Mouse (Mus musculus): ENCODE measurements at regions not wholly inside any gene's neighbourhood (a gene's known extent, or its start where the extent isn't known, plus 50 kb on each side); places are given as distances from the start of the nearest gene placed in this dataset.

DNA sequence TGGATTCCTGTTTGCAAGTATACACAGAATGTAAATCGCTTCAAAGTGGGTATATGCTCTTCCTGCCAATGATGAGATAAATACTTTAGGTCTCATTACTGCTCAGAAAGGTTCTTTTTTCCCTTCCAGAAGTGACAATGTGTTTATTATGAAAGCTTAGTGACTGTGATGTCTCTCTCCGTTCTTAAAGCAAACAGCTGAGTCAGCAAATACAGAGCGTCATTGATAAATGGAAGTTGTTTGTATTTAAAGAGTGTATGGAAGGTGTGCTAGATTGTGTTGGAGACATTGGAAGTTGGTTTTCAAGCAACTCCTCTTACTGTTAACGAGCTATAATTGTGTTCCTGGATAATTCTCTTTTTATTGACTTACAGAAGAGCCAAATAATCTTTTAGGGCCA lies 408.0 kb downstream of the Prr30 start:
- Histone ChIP-seq H3K4me2 (ENCODE audit: low read depth) (no peak overlapping the region), H3K79me2 (ENCODE audit: control insufficient read depth, insufficient read depth) (no peaks in the 10 kb centered on the region), H3K27me3 (ENCODE audit: control insufficient read depth, insufficient read depth, insufficient read length) (no peaks in the 10 kb centered on the region), H3ac (ENCODE audit: control insufficient read depth, insufficient read length) (no peak overlapping the region), H3K4me3 (no peak overlapping the region), H3K36me3 (ENCODE audit: control insufficient read depth, insufficient read depth) (no peaks in the 10 kb centered on the region)
- TF ChIP-seq CEBPB (IDR thresholded peaks at IDR 0.05; ENCODE audit: insufficient read depth, poor library complexity, severe bottlenecking): no peak
- no peak for TF ChIP-seq REST (IDR thresholded peaks at IDR 0.05; ENCODE audit: insufficient read depth, insufficient read length)
- no peak for TF ChIP-seq TCF3 (IDR thresholded peaks at IDR 0.05; ENCODE audit: insufficient read length, low read depth)
- TF ChIP-seq MAX (IDR thresholded peaks at IDR 0.05; ENCODE audit: low read depth): no peak
- TF ChIP-seq POLR2A (IDR thresholded peaks at IDR 0.05; ENCODE audit: insufficient read length, low read depth): no peak
- TF ChIP-seq USF1 (IDR thresholded peaks at IDR 0.05; ENCODE audit: low read depth): no peak
- TF ChIP-seq POLR2AphosphoS2 (IDR thresholded peaks at IDR 0.05; ENCODE audit: insufficient read length, low read depth): no peak
- no peak for TF ChIP-seq SRF (IDR thresholded peaks at IDR 0.05; ENCODE audit: control insufficient read depth, insufficient read length, low read depth)
- no peak for TF ChIP-seq TCF12 (IDR thresholded peaks at IDR 0.05; ENCODE audit: insufficient read depth, poor library complexity, severe bottlenecking)

DNA sequence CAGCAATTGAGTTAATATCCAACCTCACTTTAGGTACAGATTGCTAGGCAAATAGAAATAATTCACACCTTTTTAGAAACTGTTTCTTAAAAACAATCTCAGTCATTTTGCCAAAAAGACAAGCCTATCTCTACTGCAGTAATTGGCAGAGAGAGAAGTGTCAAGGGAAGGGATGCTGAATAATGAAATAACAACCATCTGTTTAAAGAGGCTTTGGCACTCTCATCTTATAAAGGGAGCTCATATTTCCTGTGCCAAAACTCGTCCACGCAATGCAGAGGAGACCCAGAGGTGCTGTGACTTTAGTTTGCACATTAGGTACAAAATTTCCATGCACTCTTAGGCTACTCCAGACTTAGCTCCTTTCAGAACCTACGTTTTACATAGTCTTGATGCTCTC lies 418.2 kb downstream of the Prr30 start:
- Histone ChIP-seq H3K36me3 (ENCODE audit: control insufficient read depth, insufficient read depth) (no peaks in the 10 kb centered on the region), H3ac (ENCODE audit: control insufficient read depth, insufficient read length) (no peak overlapping the region), H3K4me2 (ENCODE audit: low read depth) (no peak overlapping the region), H3K79me2 (ENCODE audit: control insufficient read depth, insufficient read depth) (no peaks in the 10 kb centered on the region), H3K27me3 (ENCODE audit: control insufficient read depth, insufficient read depth, insufficient read length) (no peaks in the 10 kb centered on the region), H3K4me3 (no peak overlapping the region)
- TF ChIP-seq POLR2AphosphoS2 (IDR thresholded peaks at IDR 0.05; ENCODE audit: insufficient read length, low read depth) (no peak), CEBPB (IDR thresholded peaks at IDR 0.05; ENCODE audit: insufficient read depth, poor library complexity, severe bottlenecking) (no peak), USF1 (IDR thresholded peaks at IDR 0.05; ENCODE audit: low read depth) (no peak), MAX (IDR thresholded peaks at IDR 0.05; ENCODE audit: low read depth) (no peak), MYOG (IDR thresholded peaks at IDR 0.05; ENCODE audit: control insufficient read depth in 1 of 3, insufficient read depth in 1 of 3, insufficient read length in 2 of 3, low read depth in 2 of 3) (no peak), E2F4 (IDR thresholded peaks at IDR 0.05; ENCODE audit: insufficient read depth) (no peak), TCF12 (IDR thresholded peaks at IDR 0.05; ENCODE audit: insufficient read depth, poor library complexity, severe bottlenecking) (no peak), SRF (IDR thresholded peaks at IDR 0.05; ENCODE audit: control insufficient read depth, insufficient read length, low read depth) (no peak), REST (IDR thresholded peaks at IDR 0.05; ENCODE audit: insufficient read depth, insufficient read length) (no peak)

DNA sequence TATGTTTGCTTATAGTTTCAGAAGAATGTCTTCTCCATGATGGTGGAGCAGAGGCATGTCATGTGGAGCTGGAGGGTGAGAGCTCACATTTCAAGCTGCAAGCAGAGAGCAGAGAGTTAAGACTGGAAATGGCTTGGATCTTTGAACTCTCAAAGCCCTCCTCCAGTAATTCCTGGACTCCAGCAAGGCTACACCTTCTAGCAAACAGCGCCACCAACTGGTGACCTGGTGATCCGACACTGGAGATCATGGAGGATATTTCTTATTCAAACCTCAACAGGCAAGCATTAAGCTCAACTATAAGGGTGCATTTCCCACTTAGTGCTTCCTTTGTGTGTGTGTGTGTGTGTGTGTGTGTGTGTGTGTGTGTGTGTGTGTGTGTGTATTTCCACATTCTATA lies 446.2 kb downstream of the Prr30 start:
- H3K4me3 ChIP-seq: no peak overlapping the region
- no peaks in the 10 kb centered on the region for H3K79me2 ChIP-seq (ENCODE audit: control insufficient read depth, insufficient read depth)
- no peaks in the 10 kb centered on the region for H3K27me3 ChIP-seq (ENCODE audit: control insufficient read depth, insufficient read depth, insufficient read length)
- TF ChIP-seq USF1 (IDR thresholded peaks at IDR 0.05; ENCODE audit: low read depth): no peak
- no peak for TF ChIP-seq POLR2AphosphoS2 (IDR thresholded peaks at IDR 0.05; ENCODE audit: insufficient read length, low read depth)
- no peak for TF ChIP-seq E2F4 (IDR thresholded peaks at IDR 0.05; ENCODE audit: insufficient read depth)
- TF ChIP-seq REST (IDR thresholded peaks at IDR 0.05; ENCODE audit: insufficient read depth, insufficient read length): no peak
- no peak for TF ChIP-seq CEBPB (IDR thresholded peaks at IDR 0.05; ENCODE audit: insufficient read depth, poor library complexity, severe bottlenecking)
- no peak for TF ChIP-seq MYOD1 (IDR thresholded peaks at IDR 0.05; ENCODE audit: control insufficient read depth in 1 of 3, insufficient read length in 2 of 3, low read depth in 2 of 3)
- no peak for TF ChIP-seq POLR2A (IDR thresholded peaks at IDR 0.05; ENCODE audit: insufficient read length, low read depth)
- TF ChIP-seq TCF3 (IDR thresholded peaks at IDR 0.05; ENCODE audit: insufficient read length, low read depth): no peak
- TF ChIP-seq SRF (IDR thresholded peaks at IDR 0.05; ENCODE audit: control insufficient read depth, insufficient read length, low read depth): no peak
- no peak for TF ChIP-seq TCF12 (IDR thresholded peaks at IDR 0.05; ENCODE audit: insufficient read depth, poor library complexity, severe bottlenecking)
- TF ChIP-seq MAX (IDR thresholded peaks at IDR 0.05; ENCODE audit: low read depth): no peak
- no peak for TF ChIP-seq MYOG (IDR thresholded peaks at IDR 0.05; ENCODE audit: control insufficient read depth in 1 of 3, insufficient read depth in 1 of 3, insufficient read length in 2 of 3, low read depth in 2 of 3)
- no peaks in the 10 kb centered on the region for H3K36me3 ChIP-seq (ENCODE audit: control insufficient read depth, insufficient read depth)
- H3K4me2 ChIP-seq (ENCODE audit: low read depth): no peak overlapping the region
- H3ac ChIP-seq (ENCODE audit: control insufficient read depth, insufficient read length): no peak overlapping the region

DNA sequence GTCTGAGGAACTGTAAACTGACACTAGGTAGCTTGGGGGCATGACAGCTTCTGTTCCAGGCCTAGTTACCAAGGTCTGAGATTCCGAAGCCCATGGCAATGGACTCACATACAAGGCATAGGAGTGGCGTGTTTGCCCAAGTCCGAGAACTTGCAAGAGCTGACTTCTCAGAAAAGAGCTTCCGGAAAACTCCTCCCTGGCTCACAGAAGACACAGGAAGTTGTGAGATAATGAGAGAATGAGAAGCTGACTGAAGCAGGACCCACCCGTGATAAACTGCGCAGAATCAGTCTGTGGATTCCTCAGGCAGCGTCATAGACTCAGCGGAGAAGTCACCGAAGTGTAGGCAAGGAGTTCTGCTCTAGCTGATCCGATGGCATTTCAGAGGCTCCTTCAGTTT lies 447.4 kb downstream of the Prr30 start:
- no peaks in the 10 kb centered on the region for H3K27me3 ChIP-seq (ENCODE audit: control insufficient read depth, insufficient read depth, insufficient read length)
- no peaks in the 10 kb centered on the region for H3K36me3 ChIP-seq (ENCODE audit: control insufficient read depth, insufficient read depth)
- no peak overlapping the region for H3K4me2 ChIP-seq (ENCODE audit: low read depth)
- no peak overlapping the region for H3ac ChIP-seq (ENCODE audit: control insufficient read depth, insufficient read length)
- H3K4me3 ChIP-seq: no peak overlapping the region
- no peak for TF ChIP-seq TCF3 (IDR thresholded peaks at IDR 0.05; ENCODE audit: insufficient read length, low read depth)
- no peak for TF ChIP-seq MYOD1 (IDR thresholded peaks at IDR 0.05; ENCODE audit: control insufficient read depth in 1 of 3, insufficient read length in 2 of 3, low read depth in 2 of 3)
- no peak for TF ChIP-seq REST (IDR thresholded peaks at IDR 0.05; ENCODE audit: insufficient read depth, insufficient read length)
- no peak for TF ChIP-seq POLR2A (IDR thresholded peaks at IDR 0.05; ENCODE audit: insufficient read length, low read depth)
- no peak for TF ChIP-seq CEBPB (IDR thresholded peaks at IDR 0.05; ENCODE audit: insufficient read depth, poor library complexity, severe bottlenecking)
- TF ChIP-seq SRF (IDR thresholded peaks at IDR 0.05; ENCODE audit: control insufficient read depth, insufficient read length, low read depth): no peak
- TF ChIP-seq E2F4 (IDR thresholded peaks at IDR 0.05; ENCODE audit: insufficient read depth): no peak
- TF ChIP-seq MYOG (IDR thresholded peaks at IDR 0.05; ENCODE audit: control insufficient read depth in 1 of 3, insufficient read depth in 1 of 3, insufficient read length in 2 of 3, low read depth in 2 of 3): no peak
- TF ChIP-seq TCF12 (IDR thresholded peaks at IDR 0.05; ENCODE audit: insufficient read depth, poor library complexity, severe bottlenecking): no peak
- TF ChIP-seq POLR2AphosphoS2 (IDR thresholded peaks at IDR 0.05; ENCODE audit: insufficient read length, low read depth): no peak
- TF ChIP-seq MAX (IDR thresholded peaks at IDR 0.05; ENCODE audit: low read depth): no peak
- TF ChIP-seq USF1 (IDR thresholded peaks at IDR 0.05; ENCODE audit: low read depth): no peak
- no peaks in the 10 kb centered on the region for H3K79me2 ChIP-seq (ENCODE audit: control insufficient read depth, insufficient read depth)

Measured in myocyte (in vitro differentiated cells).